Mouse (Mus musculus): ENCODE results near the gene Josd2.

GRCm38 (mm10) chr7:44507491-44507890, 39.7 kb downstream of the Josd2 start:
- TF ChIP-seq POLR2A (IDR thresholded peaks at IDR 0.05; ENCODE audit: extremely low read depth, insufficient read depth, low read length), result no peak
- no peak for TF ChIP-seq CTCF (IDR thresholded peaks at IDR 0.05; ENCODE audit: low read depth, low read length)
